ENCODE assay signal across 8 mouse cellular contexts in the genomic region with DNA sequence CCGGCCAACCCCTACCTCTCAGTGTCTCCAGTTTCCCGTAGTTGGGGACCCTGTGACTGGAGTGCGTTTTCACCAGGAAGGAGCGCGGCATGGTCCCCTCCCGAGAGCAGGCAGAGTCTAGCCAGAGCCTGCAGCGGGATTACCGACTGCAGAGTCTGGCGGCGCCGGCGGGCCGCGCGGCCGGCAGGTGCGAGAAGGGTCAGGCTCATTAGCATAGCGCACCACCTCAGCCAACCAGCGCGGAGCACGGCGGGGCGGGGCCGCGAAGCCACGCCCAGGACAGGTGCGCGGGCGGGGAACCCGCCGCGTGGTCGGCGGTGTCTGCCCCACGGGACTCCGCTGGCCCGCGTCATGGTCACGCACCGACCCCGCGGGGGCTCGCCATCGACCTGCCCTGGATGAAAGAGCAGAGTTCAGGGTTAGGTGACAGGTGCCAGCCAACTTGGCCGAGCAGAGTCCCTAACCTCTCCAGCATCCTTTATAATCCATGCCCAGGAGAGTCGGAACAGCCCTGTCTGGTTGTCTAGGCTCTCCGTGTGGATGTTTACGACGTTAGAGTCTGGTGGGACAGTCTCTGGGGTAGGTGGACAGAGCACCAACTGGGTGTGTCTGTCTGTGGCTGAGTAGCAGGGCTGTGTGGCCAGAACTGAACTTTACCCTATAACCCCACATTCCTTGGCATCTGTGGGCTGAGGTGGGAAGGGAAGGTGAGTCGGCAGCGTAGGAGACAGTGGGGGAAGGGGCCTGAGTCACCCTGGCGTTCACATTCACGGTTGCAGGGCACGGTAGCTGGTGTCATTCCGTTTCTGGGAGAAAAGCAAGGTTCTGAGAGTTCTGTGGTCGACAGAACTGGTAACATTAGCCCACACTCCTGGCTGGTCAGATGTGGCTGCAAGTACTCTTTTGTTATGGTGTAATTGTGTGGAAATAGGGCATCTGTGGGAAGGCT. TPM values are rescaled to one million over a fixed set of nuclear protein-coding genes. Genes with fewer than 3 reads are reported as not detected.
DNase-seq lines count a peak whose midpoint lies in the region; ATAC-seq lines count a peak whose summit lies in the region.

A gene (minus strand): TSS at position 210 of the 949 bp plus-strand sequence.

- H3K27ac ChIP-seq in heart, embryonic 14.5 days (replicated peaks in 1 of 2; ENCODE audit: control insufficient read depth in 1 of 2, insufficient read depth in 1 of 2, low read depth in 2 of 2, low read length in 2 of 2) = no peak within 1 kb of the TSS

- ATAC-seq in heart, embryonic 14.5 days (ENCODE audit: insufficient number of reproducible peaks, insufficient read depth, low FRiP score, low read depth) = peak; percentile 40
- ATAC-seq in megakaryocyte, adult 5-6 weeks (ENCODE audit: poor library complexity, severe bottlenecking) = peak; percentile 64

- peak; percentile 13 for DNase-seq in ovary, postnatal 10 days (ENCODE audit: low spot score)
- DNase-seq in ovary, adult 18-20 months (ENCODE audit: low spot score) = no peak
- peak; percentile 67 for DNase-seq in embryo, embryonic 11 days
- peak; percentile 80 for DNase-seq in kidney, postnatal 10 days
- peak; percentile 50 to 64 for DNase-seq in spleen, adult 18-20 months
- no peak for DNase-seq in right cerebral cortex, adult 18-20 months

- peak within 1 kb of the TSS; percentile 38 to 42 for H3K4me3 ChIP-seq in heart, embryonic 14.5 days (ENCODE audit: control insufficient read depth in 1 of 2, insufficient read depth in 1 of 2, low read depth in 1 of 2, low read length in 2 of 2)

- peaks cover 7% of the 10 kb centered on the region for H3K36me3 ChIP-seq in heart, embryonic 14.5 days (ENCODE audit: control insufficient read depth, insufficient read depth, low read length)

- H3K9ac ChIP-seq in heart, embryonic 14.5 days (ENCODE audit: low read length) = peak within 1 kb of the TSS; percentile 64

- H3K9me3 ChIP-seq in heart, embryonic 14.5 days (ENCODE audit: control insufficient read depth, low read length) = no peaks in the 10 kb centered on the region

- 4% methylated on average over 55 of the region's 56 CpGs for WGBS in heart, embryonic 14.5 days

- peaks cover 33% of the 10 kb centered on the region in 2 experiments for H3K4me1 ChIP-seq in heart, embryonic 14.5 days (ENCODE audit: control insufficient read depth in 2 of 2, insufficient read depth in 2 of 2, low read length in 2 of 2)

- H3K27me3 ChIP-seq in heart, embryonic 14.5 days (ENCODE audit: control insufficient read depth, insufficient read depth, low read length) = peaks cover 19% of the 10 kb centered on the region

- H3K4me2 ChIP-seq in heart, embryonic 14.5 days (ENCODE audit: low read length) = peak within 1 kb of the TSS; percentile 81

RNA-seq across cellular contexts. Expression of the gene that starts here (rescaled TPM):
- 2.6 TPM in 2 replicates for polyA plus RNA-seq in heart, embryonic 14.5 days (2014; fragmentation: Nextera tagmentation; extraction: Ambion mirVana)
- 0.09 and 0.25 TPM in 2 replicates for total RNA-seq in megakaryocyte, adult 5-6 weeks (2015)
- total RNA-seq in megakaryocyte, adult 5-6 weeks (2017) = not detected in 2 replicates

Comparison
In these comparisons a context has a peak if more than half of its experiments do, and no peak if none do; other contexts are left out.
1. DNase-seq: peak in ovary, postnatal 10 days (single experiment), embryo, embryonic 11 days (single experiment), kidney, postnatal 10 days (single experiment) and spleen, adult 18-20 months (2 of 2); none in ovary, adult 18-20 months (single experiment) and right cerebral cortex, adult 18-20 months (single experiment).
2. Peak in ATAC-seq in megakaryocyte, adult 5-6 weeks; RNA of the gene not detected or under 1 TPM.